Mouse (Mus musculus): ENCODE results near the gene Golph3. TPM values are rescaled to one million over a fixed set of nuclear protein-coding genes. Genes with fewer than 3 reads are reported as not detected.

The Golph3 gene
- polyA plus RNA-seq, 1 experiment from 2014 or later = 70.6 TPM

- Histone ChIP-seq H3K4me1 (replicated peaks) (peaks cover 25% of the 10 kb centered on the region), H3K9me3 (no peaks in the 10 kb centered on the region), H3K27ac (peak within 1 kb of the TSS; percentile 98), H3K4me3 (peak within 1 kb of the TSS; percentile 98), H3K27me3 (ENCODE audit: insufficient read depth, poor library complexity, severe bottlenecking) (peaks cover 23% of the 10 kb centered on the region), H3K36me3 (peaks cover 8% of the 10 kb centered on the region)
- WGBS = under 1% methylated on average over 70 of the region's 70 CpGs
- DNase-seq (ENCODE audit: low spot score) = peak; percentile 61
Measured at GRCm38 (mm10) chr15:12321788-12322621, 755 bp downstream of the Golph3 start, which contains the start of gene 1810049J17Rik. Gene 1810049J17Rik, minus strand, starts transcription at chr15:12321899.

- Histone ChIP-seq H3K36me3 (peaks cover 14% of the 10 kb centered on the region), H3K27me3 (ENCODE audit: insufficient read depth, poor library complexity, severe bottlenecking) (peaks cover 23% of the 10 kb centered on the region), H3K4me1 (replicated peaks) (peaks cover 25% of the 10 kb centered on the region), H3K4me3 (peak overlapping the region; percentile 98), H3K9me3 (no peaks in the 10 kb centered on the region), H3K27ac (no peak overlapping the region)
- DNase-seq (ENCODE audit: low spot score) = no peak
- WGBS = 28% methylated on average over 9 of the region's 9 CpGs
Measured at GRCm38 (mm10) chr15:12322676-12323402, 1.6 kb downstream of the Golph3 start.

GRCm38 (mm10) chr15:12324326-12324725 is 3.1 kb downstream of the Golph3 start:
- DNase-seq (ENCODE audit: low spot score) = no peak
- 84% methylated on average over 1 of the region's 1 CpGs for WGBS

GRCm38 (mm10) chr15:12330389-12330788 is 9.1 kb downstream of the Golph3 start:
- WGBS = 92% methylated on average over 3 of the region's 3 CpGs
- DNase-seq (ENCODE audit: low spot score) = no peak
- no peaks in the 10 kb centered on the region for H3K9me3 ChIP-seq
- H3K36me3 ChIP-seq = peaks cover 26% of the 10 kb centered on the region
- H3K4me1 ChIP-seq (replicated peaks) = no peaks in the 10 kb centered on the region
- H3K27ac ChIP-seq = no peak overlapping the region
- H3K4me3 ChIP-seq = no peak overlapping the region
- no peaks in the 10 kb centered on the region for H3K27me3 ChIP-seq (ENCODE audit: insufficient read depth, poor library complexity, severe bottlenecking)

More at GRCm38 (mm10) chr15:12324326-12324725, 3.1 kb downstream of the Golph3 start:
- Histone ChIP-seq H3K4me3 (no peak overlapping the region), H3K9me3 (no peaks in the 10 kb centered on the region), H3K36me3 (peaks cover 14% of the 10 kb centered on the region), H3K27me3 (ENCODE audit: insufficient read depth, poor library complexity, severe bottlenecking) (peaks cover 11% of the 10 kb centered on the region), H3K27ac (no peak overlapping the region), H3K4me1 (replicated peaks) (peaks cover 25% of the 10 kb centered on the region)

GRCm38 (mm10) chr15:12330892-12331291 is 9.6 kb downstream of the Golph3 start:
- H3K36me3 ChIP-seq = peaks cover 22% of the 10 kb centered on the region
- H3K27me3 ChIP-seq (ENCODE audit: insufficient read depth, poor library complexity, severe bottlenecking) = no peaks in the 10 kb centered on the region
- no peaks in the 10 kb centered on the region for H3K4me1 ChIP-seq (replicated peaks)
- DNase-seq (ENCODE audit: low spot score) = no peak
- no peak overlapping the region for H3K4me3 ChIP-seq
- H3K9me3 ChIP-seq = no peaks in the 10 kb centered on the region
- H3K27ac ChIP-seq = no peak overlapping the region

GRCm38 (mm10) chr15:12331300-12331699 is 10.1 kb downstream of the Golph3 start:
- Histone ChIP-seq H3K27ac (no peak overlapping the region), H3K9me3 (no peaks in the 10 kb centered on the region), H3K4me3 (no peak overlapping the region), H3K27me3 (ENCODE audit: insufficient read depth, poor library complexity, severe bottlenecking) (no peaks in the 10 kb centered on the region), H3K4me1 (replicated peaks) (0 out of 2 replicates have a peak, but pooled peaks cover under 1% of the 10 kb centered on the region), H3K36me3 (peaks cover 18% of the 10 kb centered on the region)
- no peak for DNase-seq (ENCODE audit: low spot score)
- 76% methylated on average over 1 of the region's 1 CpGs for WGBS

- Histone ChIP-seq H3K9me3 (no peaks in the 10 kb centered on the region), H3K27me3 (ENCODE audit: insufficient read depth, poor library complexity, severe bottlenecking) (no peaks in the 10 kb centered on the region), H3K4me1 (replicated peaks) (0 out of 2 replicates have a peak, but pooled peaks cover 3% of the 10 kb centered on the region), H3K36me3 (peaks cover 12% of the 10 kb centered on the region; the same call in 1 of the 2 replicates), H3K27ac (no peak overlapping the region), H3K4me3 (no peak overlapping the region)
- no peak for DNase-seq (ENCODE audit: low spot score)
- 84% methylated on average over 4 of the region's 4 CpGs for WGBS
Measured at GRCm38 (mm10) chr15:12334381-12334780, 13.1 kb downstream of the Golph3 start.

- Histone ChIP-seq H3K36me3 (peaks cover 6% of the 10 kb centered on the region), H3K27me3 (ENCODE audit: insufficient read depth, poor library complexity, severe bottlenecking) (no peaks in the 10 kb centered on the region), H3K4me3 (no peak overlapping the region), H3K4me1 (replicated peaks) (peaks cover 20% of the 10 kb centered on the region), H3K27ac (no peak overlapping the region), H3K9me3 (no peaks in the 10 kb centered on the region)
- DNase-seq (ENCODE audit: low spot score) = no peak
- WGBS = 91% methylated on average over 4 of the region's 4 CpGs
Measured at GRCm38 (mm10) chr15:12337030-12337778, 16.0 kb downstream of the Golph3 start.

- no peaks in the 10 kb centered on the region for H3K9me3 ChIP-seq
- no peaks in the 10 kb centered on the region for H3K27me3 ChIP-seq (ENCODE audit: insufficient read depth, poor library complexity, severe bottlenecking)
- H3K27ac ChIP-seq = no peak overlapping the region
- no peak for DNase-seq (ENCODE audit: low spot score)
- peaks cover 11% of the 10 kb centered on the region for H3K36me3 ChIP-seq
- 91% methylated on average over 3 of the region's 3 CpGs for WGBS
- H3K4me1 ChIP-seq (replicated peaks) = peaks cover 20% of the 10 kb centered on the region
- H3K4me3 ChIP-seq = no peak overlapping the region
Measured at GRCm38 (mm10) chr15:12337779-12338137, 16.5 kb downstream of the Golph3 start.

- no peak for DNase-seq (ENCODE audit: low spot score)
- Histone ChIP-seq H3K4me1 (replicated peaks) (peaks cover 20% of the 10 kb centered on the region), H3K36me3 (peaks cover 41% of the 10 kb centered on the region), H3K4me3 (no peak overlapping the region), H3K9me3 (no peaks in the 10 kb centered on the region), H3K27ac (peak overlapping the region; percentile 76), H3K27me3 (ENCODE audit: insufficient read depth, poor library complexity, severe bottlenecking) (no peaks in the 10 kb centered on the region)
- WGBS = 59% methylated on average over 5 of the region's 5 CpGs
Measured at GRCm38 (mm10) chr15:12340536-12341400, 19.5 kb downstream of the Golph3 start.

GRCm38 (mm10) chr15:12341401-12341758 is 20.1 kb downstream of the Golph3 start:
- DNase-seq (ENCODE audit: low spot score) = peak; percentile 21
- Histone ChIP-seq H3K36me3 (peaks cover 46% of the 10 kb centered on the region), H3K4me3 (no peak overlapping the region), H3K4me1 (replicated peaks) (peaks cover 18% of the 10 kb centered on the region), H3K27ac (peak overlapping the region; percentile 76), H3K9me3 (no peaks in the 10 kb centered on the region), H3K27me3 (ENCODE audit: insufficient read depth, poor library complexity, severe bottlenecking) (no peaks in the 10 kb centered on the region)
- 34% methylated on average over 4 of the region's 4 CpGs for WGBS

- no peaks in the 10 kb centered on the region for H3K27me3 ChIP-seq (ENCODE audit: insufficient read depth, poor library complexity, severe bottlenecking)
- H3K9me3 ChIP-seq = no peaks in the 10 kb centered on the region
- H3K4me1 ChIP-seq (replicated peaks) = peaks cover 3% of the 10 kb centered on the region
- no peak overlapping the region for H3K27ac ChIP-seq
- H3K36me3 ChIP-seq = peaks cover 86% of the 10 kb centered on the region
- H3K4me3 ChIP-seq = no peak overlapping the region
- WGBS = 96% methylated on average over 3 of the region's 3 CpGs
- no peak for DNase-seq (ENCODE audit: low spot score)
Measured at GRCm38 (mm10) chr15:12346916-12347315, 25.7 kb downstream of the Golph3 start.
